10 mouse cellular contexts compared by ENCODE assay signal in genomic region chr19:44741091-44741763, GRCm38 (mm10). TPM values are rescaled to one million over a fixed set of nuclear protein-coding genes. Genes with fewer than 3 reads are reported as not detected.
A peak's percentile ranks its signal among the peaks of the same experiment; 100 is the strongest.
DNase-seq lines count a peak whose midpoint lies in the region; ATAC-seq and TF ChIP-seq lines count a peak whose summit lies in the region.
"Had no signal": no experiment of that assay in that cellular context is flagged by ENCODE, and none has a peak within 500 bp of the region (broad histone marks: within the 10 kb centered on the region; RNA-seq: fewer than 3 reads in every experiment).

No protein-coding gene starts in this region.

- no peaks in the 10 kb centered on the region for H3K9me3 ChIP-seq in intestine, embryonic 16.5 days (ENCODE audit: control insufficient read depth, low read length)
- no peaks in the 10 kb centered on the region for H3K9me3 ChIP-seq in liver, embryonic 14.5 days (ENCODE audit: control insufficient read depth, low read length)

- peak; percentile 46 for DNase-seq in ES-CJ7 (ENCODE audit: low read depth, low spot score)
- DNase-seq in brain, embryonic 14.5 days (ENCODE audit: low read depth): peak; percentile 47
- no peak for DNase-seq in liver, embryonic 14.5 days (ENCODE audit: low read depth in 3 of 3, low spot score in 3 of 3)
- no peak for DNase-seq in gastrocnemius, adult 18-20 months (ENCODE audit: low spot score)
- DNase-seq in left cerebral cortex, adult 18-20 months (ENCODE audit: low spot score in 2 of 2): no peak
- no peak for DNase-seq in left cerebral cortex, postnatal 4 days
- no peak for DNase-seq in layer of hippocampus, adult 2 months (ENCODE audit: low spot score in 2 of 2)
- DNase-seq: right cerebral cortex, adult 18-20 months had no signal

- no peaks in the 10 kb centered on the region for H3K36me3 ChIP-seq in intestine, embryonic 16.5 days (ENCODE audit: control insufficient read depth, insufficient read depth, low read length)
- H3K36me3 ChIP-seq in liver, embryonic 14.5 days (replicated peaks; ENCODE audit: control insufficient read depth, insufficient read depth, low read depth): no peaks in the 10 kb centered on the region

- WGBS in intestine, embryonic 16.5 days: under 1% methylated on average over 48 of the region's 48 CpGs
- WGBS in liver, embryonic 14.5 days (ENCODE audit: insufficient replicate concordance): 2% methylated on average over 48 of the region's 48 CpGs

- H3K27ac ChIP-seq in intestine, embryonic 16.5 days (ENCODE audit: low read length): no peak overlapping the region
- no peak overlapping the region for H3K27ac ChIP-seq in liver, embryonic 14.5 days
- H3K27ac ChIP-seq in layer of hippocampus, adult 2 months: no peak overlapping the region

- no peak for TF ChIP-seq EP300 in liver, embryonic 14.5 days (IDR thresholded peaks at IDR 0.05; ENCODE audit: low read depth)

- ATAC-seq in intestine, embryonic 16.5 days: 0 out of 2 replicates have a peak, but pooled peaks have one; percentile 44
- no peak for ATAC-seq in liver, embryonic 14.5 days (ENCODE audit: insufficient read depth)

- TF ChIP-seq CTCF in brain, embryonic 14.5 days (IDR thresholded peaks at IDR 0.05; ENCODE audit: borderline replicate concordance, extremely low read depth, insufficient read depth, insufficient read length): no peak
- no peak for TF ChIP-seq CTCF in liver, embryonic 14.5 days (IDR thresholded peaks at IDR 0.05; ENCODE audit: low read depth)
- no peak for TF ChIP-seq CTCF in layer of hippocampus, adult 2 months (conservative IDR thresholded peaks at IDR 0.05)

- peaks cover 8% of the 10 kb centered on the region for H3K4me1 ChIP-seq in intestine, embryonic 16.5 days (ENCODE audit: control insufficient read depth, insufficient read depth, low read length)
- no peaks in the 10 kb centered on the region for H3K4me1 ChIP-seq in liver, embryonic 14.5 days (replicated peaks; ENCODE audit: control insufficient read depth in 2 of 2, insufficient read depth in 2 of 2, low read length in 1 of 2)

- H3K27me3 ChIP-seq in intestine, embryonic 16.5 days (replicated peaks; ENCODE audit: control insufficient read depth, insufficient read depth, low read length): peaks cover 85% of the 10 kb centered on the region
- H3K27me3 ChIP-seq in liver, embryonic 14.5 days (ENCODE audit: control insufficient read depth, insufficient read depth, low read length): peaks cover 75% of the 10 kb centered on the region

- peak overlapping the region; percentile 25; the same call in 1 of the 2 replicates for H3K9ac ChIP-seq in intestine, embryonic 16.5 days (ENCODE audit: low read depth, low read length)
- H3K9ac ChIP-seq in liver, embryonic 14.5 days (replicated peaks): no peak overlapping the region

- intact Hi-C loops in left cerebral cortex, postnatal 4 days (cut with DNase I): loop anchor here (10.0 kb wide), 1 partner anchor 414 kb away; the partner anchor contains the start of gene Tlx1

- peak overlapping the region; percentile 40 for H3K4me3 ChIP-seq in intestine, embryonic 16.5 days (ENCODE audit: low read length)
- no peak overlapping the region for H3K4me3 ChIP-seq in liver, embryonic 14.5 days (ENCODE audit: insufficient read depth in 1 of 2, low read depth in 2 of 2, low read length in 2 of 2)
- no peak overlapping the region for H3K4me3 ChIP-seq in layer of hippocampus, adult 2 months

- H3K4me2 ChIP-seq in intestine, embryonic 16.5 days (ENCODE audit: low read depth, low read length): peak overlapping the region; percentile 62
- H3K4me2 ChIP-seq in liver, embryonic 14.5 days (ENCODE audit: low read depth): peak overlapping the region; percentile 40

- TF ChIP-seq POLR2A in brain, embryonic 14.5 days (IDR thresholded peaks at IDR 0.05; ENCODE audit: borderline replicate concordance, extremely low read depth, insufficient read depth, insufficient read length, poor library complexity, severe bottlenecking): no peak

RNA-seq across cellular contexts. Expression of gene Pax2, which starts 14.6 kb away (rescaled TPM):
- polyA plus RNA-seq in brain, embryonic 14.5 days (2012; rRNA removed): 1.9 and 20.3 TPM in 2 replicates
- not detected in 2 replicates for polyA plus RNA-seq in intestine, embryonic 16.5 days (2015; fragmentation: Nextera tagmentation; extraction: Ambion mirVana)
- 0.02 TPM in 1 of 2 replicates, not detected in the other for polyA plus RNA-seq in liver, embryonic 14.5 days (2012; rRNA removed)
- polyA plus RNA-seq in liver, embryonic 14.5 days (2014; fragmentation: Nextera tagmentation; extraction: Ambion mirVana): not detected in 2 replicates
- not detected for total RNA-seq in gastrocnemius, adult 18-20 months (2021)
- total RNA-seq in left cerebral cortex, adult 18-20 months (2021): under 1 TPM; 0.23 to 0.42 TPM
- under 1 TPM; 0.26 to 0.36 TPM for total RNA-seq in left cerebral cortex, postnatal 4 days (2021)
- under 1 TPM; 0.25 to 0.31 TPM for total RNA-seq in layer of hippocampus, adult 2 months (2021)
- total RNA-seq: heart, postnatal 10 days had no signal

Comparison
In these comparisons a context has a peak if more than half of its experiments do, and no peak if none do; other contexts are left out.
1. DNase-seq: peak in ES-CJ7 (single experiment) and brain, embryonic 14.5 days (single experiment); none in liver, embryonic 14.5 days (0 of 3), gastrocnemius, adult 18-20 months (single experiment), left cerebral cortex, adult 18-20 months (0 of 2), left cerebral cortex, postnatal 4 days (single experiment) and layer of hippocampus, adult 2 months (0 of 2).